Mouse (Mus musculus) forebrain, embryonic 15.5 days (tissue): ENCODE measurements at regions not wholly inside any gene's neighbourhood (a gene's known extent, or its start where the extent isn't known, plus 50 kb on each side); places are given as distances from the start of the nearest gene placed in this dataset.

ENCODE experiments used
- ATAC-seq: fragments of 200-750 bp; cut with Nextera tagmentation; replicated peaks from 2 replicates; pipeline ENCODE4 v1.8.0; 2017; ENCODE audit warnings: mild to moderate bottlenecking, moderate TSS enrichment, moderate library complexity
- H3K27ac ChIP-seq: fragments of 300-500 bp; sonication (generic); replicated peaks from 2 replicates; pipeline ENCODE4 v1.5.1; 2015; ENCODE audit warnings: mild to moderate bottlenecking, inconsistent platforms
- H3K27me3 ChIP-seq: fragments of 300-500 bp; sonication (generic); 2 replicates; pipeline ENCODE4 v1.6.1; 2015; ENCODE audit warnings: inconsistent platforms
- H3K36me3 ChIP-seq: fragments of 300-500 bp; sonication (generic); 2 replicates; pipeline ENCODE4 v1.6.1; 2015; ENCODE audit warnings: mild to moderate bottlenecking, inconsistent platforms
- H3K4me1 ChIP-seq: fragments of 300-500 bp; sonication (generic); 2 replicates; pipeline ENCODE4 v1.6.1; 2015; ENCODE audit warnings: inconsistent platforms
- H3K4me2 ChIP-seq: fragments of 300-500 bp; sonication (generic); replicated peaks from 2 replicates; pipeline ENCODE4 v1.6.1; 2015; ENCODE audit warnings: mild to moderate bottlenecking, inconsistent platforms
- H3K4me3 ChIP-seq: fragments of 300-500 bp; sonication (generic); 2 replicates; pipeline ENCODE4 v1.5.1; 2015; ENCODE audit warnings: mild to moderate bottlenecking, inconsistent platforms
- H3K9ac ChIP-seq: fragments of 300-500 bp; sonication (generic); replicated peaks from 2 replicates; pipeline ENCODE4 v1.6.1; 2015; ENCODE audit warnings: mild to moderate bottlenecking, inconsistent platforms
- H3K9me3 ChIP-seq: fragments of 300-500 bp; sonication (generic); 2 replicates; pipeline ENCODE4 v1.6.1; 2016; ENCODE audit warnings: inconsistent platforms
- WGBS: fragments of 180-500 bp; shearing (Covaris S2); methylation state at CpG from one replicate; pipeline ENCODE4 v1.1.7; 2015; ENCODE audit warnings: mixed read lengths; 5-methylcytosine and 5-hydroxymethylcytosine counted together

- H3K36me3 ChIP-seq: no peaks in the 10 kb centered on the region
- ATAC-seq: no peak
- WGBS: 88% methylated on average over 4 of the region's 4 CpGs
- no peak overlapping the region for H3K4me2 ChIP-seq
- no peaks in the 10 kb centered on the region for H3K9me3 ChIP-seq
- no peaks in the 10 kb centered on the region for H3K27me3 ChIP-seq
- no peak overlapping the region for H3K4me3 ChIP-seq
- peaks cover 54% of the 10 kb centered on the region for H3K4me1 ChIP-seq
- H3K9ac ChIP-seq: no peak overlapping the region
- H3K27ac ChIP-seq: no peak overlapping the region
Measured at GRCm38 (mm10) chr14:25313693-25314240, 145.2 kb upstream of the Zmiz1 start.

- no peak overlapping the region for H3K9ac ChIP-seq
- peaks cover 64% of the 10 kb centered on the region for H3K4me1 ChIP-seq
- H3K36me3 ChIP-seq: no peaks in the 10 kb centered on the region
- no peak overlapping the region for H3K4me3 ChIP-seq
- H3K9me3 ChIP-seq: no peaks in the 10 kb centered on the region
- H3K4me2 ChIP-seq: no peak overlapping the region
- peak overlapping the region; percentile 96 for H3K27ac ChIP-seq
- WGBS: 91% methylated on average over 5 of the region's 5 CpGs
- no peaks in the 10 kb centered on the region for H3K27me3 ChIP-seq
- no peak for ATAC-seq
Measured at GRCm38 (mm10) chr14:25316491-25316890, 142.5 kb upstream of the Zmiz1 start.

GRCm38 (mm10) chr14:25317680-25318471 is 141.1 kb upstream of the Zmiz1 start:
- peak overlapping the region; percentile 96 for H3K27ac ChIP-seq
- peak; percentile 90 for ATAC-seq
- H3K9me3 ChIP-seq: no peaks in the 10 kb centered on the region
- no peaks in the 10 kb centered on the region for H3K36me3 ChIP-seq
- peaks cover 64% of the 10 kb centered on the region for H3K4me1 ChIP-seq
- peak overlapping the region; percentile 17 for H3K4me3 ChIP-seq
- WGBS: 3% methylated on average over 37 of the region's 37 CpGs
- peak overlapping the region; percentile 46 for H3K9ac ChIP-seq
- peak overlapping the region; percentile 36 for H3K4me2 ChIP-seq
- H3K27me3 ChIP-seq: no peaks in the 10 kb centered on the region

- 30% methylated on average over 12 of the region's 12 CpGs for WGBS
- Histone ChIP-seq H3K4me3 (no peak overlapping the region), H3K4me2 (no peak overlapping the region), H3K4me1 (peaks cover 74% of the 10 kb centered on the region), H3K9me3 (no peaks in the 10 kb centered on the region), H3K27ac (peak overlapping the region; percentile 96), H3K9ac (no peak overlapping the region), H3K36me3 (no peaks in the 10 kb centered on the region), H3K27me3 (no peaks in the 10 kb centered on the region)
- ATAC-seq: no peak
Measured at GRCm38 (mm10) chr14:25318909-25319308, 140.1 kb upstream of the Zmiz1 start.

- Histone ChIP-seq H3K9me3 (no peaks in the 10 kb centered on the region), H3K4me1 (peaks cover 71% of the 10 kb centered on the region), H3K36me3 (no peaks in the 10 kb centered on the region), H3K4me3 (no peak overlapping the region), H3K4me2 (no peak overlapping the region), H3K27me3 (no peaks in the 10 kb centered on the region), H3K27ac (peak overlapping the region; percentile 96), H3K9ac (no peak overlapping the region)
- WGBS: 35% methylated on average over 4 of the region's 4 CpGs
- ATAC-seq: no peak
Measured at GRCm38 (mm10) chr14:25320141-25320540, 138.8 kb upstream of the Zmiz1 start.

- Histone ChIP-seq H3K27ac (peak overlapping the region; percentile 39), H3K9me3 (no peaks in the 10 kb centered on the region), H3K4me3 (no peak overlapping the region), H3K4me2 (no peak overlapping the region), H3K4me1 (peaks cover 43% of the 10 kb centered on the region), H3K9ac (no peak overlapping the region), H3K36me3 (no peaks in the 10 kb centered on the region), H3K27me3 (no peaks in the 10 kb centered on the region)
- 85% methylated on average over 6 of the region's 6 CpGs for WGBS
- no peak for ATAC-seq
Measured at GRCm38 (mm10) chr14:25323542-25324484, 135.2 kb upstream of the Zmiz1 start.

- Histone ChIP-seq H3K27ac (no peak overlapping the region), H3K9ac (no peak overlapping the region), H3K4me2 (no peak overlapping the region), H3K4me3 (no peak overlapping the region), H3K9me3 (no peaks in the 10 kb centered on the region), H3K4me1 (peaks cover 25% of the 10 kb centered on the region), H3K27me3 (no peaks in the 10 kb centered on the region), H3K36me3 (no peaks in the 10 kb centered on the region)
- WGBS: 96% methylated on average over 3 of the region's 3 CpGs
- no peak for ATAC-seq
Measured at GRCm38 (mm10) chr14:25325887-25326286, 133.1 kb upstream of the Zmiz1 start.

- WGBS: 86% methylated on average over 5 of the region's 5 CpGs
- peaks cover 9% of the 10 kb centered on the region for H3K4me1 ChIP-seq
- ATAC-seq: no peak
Measured at GRCm38 (mm10) chr14:25328230-25328629, 130.8 kb upstream of the Zmiz1 start.

GRCm38 (mm10) chr14:25334186-25334585 is 124.8 kb upstream of the Zmiz1 start:
- Histone ChIP-seq H3K4me2 (no peak overlapping the region), H3K9ac (no peak overlapping the region), H3K4me1 (peaks cover 5% of the 10 kb centered on the region; the same call in 1 of the 2 replicates), H3K4me3 (no peak overlapping the region), H3K27me3 (no peaks in the 10 kb centered on the region), H3K36me3 (no peaks in the 10 kb centered on the region), H3K9me3 (no peaks in the 10 kb centered on the region), H3K27ac (no peak overlapping the region)
- ATAC-seq: no peak
- WGBS: 86% methylated on average over 2 of the region's 2 CpGs

More at GRCm38 (mm10) chr14:25328230-25328629, 130.8 kb upstream of the Zmiz1 start:
- H3K9me3 ChIP-seq: no peaks in the 10 kb centered on the region
- no peak overlapping the region for H3K27ac ChIP-seq
- H3K36me3 ChIP-seq: no peaks in the 10 kb centered on the region
- no peaks in the 10 kb centered on the region for H3K27me3 ChIP-seq
- no peak overlapping the region for H3K4me3 ChIP-seq
- H3K9ac ChIP-seq: no peak overlapping the region
- no peak overlapping the region for H3K4me2 ChIP-seq

GRCm38 (mm10) chr14:25336875-25337274 is 122.1 kb upstream of the Zmiz1 start:
- Histone ChIP-seq H3K27ac (no peak overlapping the region), H3K27me3 (no peaks in the 10 kb centered on the region), H3K4me2 (no peak overlapping the region)

GRCm38 (mm10) chr14:25338404-25339051 is 120.5 kb upstream of the Zmiz1 start:
- H3K4me2 ChIP-seq: no peak overlapping the region
- H3K9me3 ChIP-seq: no peaks in the 10 kb centered on the region
- no peaks in the 10 kb centered on the region for H3K27me3 ChIP-seq
- no peak for ATAC-seq
- no peak overlapping the region for H3K9ac ChIP-seq
- H3K27ac ChIP-seq: no peak overlapping the region
- peaks cover 17% of the 10 kb centered on the region for H3K4me1 ChIP-seq
- H3K36me3 ChIP-seq: no peaks in the 10 kb centered on the region
- no peak overlapping the region for H3K4me3 ChIP-seq
- 62% methylated on average over 8 of the region's 9 CpGs for WGBS

More at GRCm38 (mm10) chr14:25336875-25337274, 122.1 kb upstream of the Zmiz1 start:
- ATAC-seq: no peak
- no peaks in the 10 kb centered on the region for H3K36me3 ChIP-seq
- no peak overlapping the region for H3K4me3 ChIP-seq
- no peak overlapping the region for H3K9ac ChIP-seq
- H3K4me1 ChIP-seq: peaks cover 13% of the 10 kb centered on the region
- H3K9me3 ChIP-seq: no peaks in the 10 kb centered on the region
- WGBS: 98% methylated on average over 1 of the region's 1 CpGs
